Mouse (Mus musculus) left cerebral cortex, postnatal 4 days (tissue): ENCODE results near the gene Zbtb16. TPM values are rescaled to one million over a fixed set of nuclear protein-coding genes. Genes with fewer than 3 reads are reported as not detected.

ENCODE experiments used
- DNase-seq: peaks from one replicate; pipeline ENCODE4 v3.0.0-alpha.2; 2022
- intact Hi-C: fragments of 180-260 bp; cut with DNase I; formaldehyde crosslinking; loops from one replicate; pipeline ENCODE4 v1.15.1; 2025
- total RNA-seq, 2 experiments: library from RNA; stranded (reverse); gene quantifications; 2 replicates each; pipeline ENCODE4 v1.2.3; 2021

The Zbtb16 gene
- total RNA-seq, 2 experiments from 2014 or later: 28.9 to 29.6 TPM

GRCm38 (mm10) chr9:48719619-48720018 lies 116.4 kb downstream of the Zbtb16 start:
- DNase-seq: no peak
- intact Hi-C loops: no loop called here

GRCm38 (mm10) chr9:48716549-48716948 lies 119.5 kb downstream of the Zbtb16 start:
- intact Hi-C loops: no loop called here
- no peak for DNase-seq

GRCm38 (mm10) chr9:48715042-48715441 lies 121.0 kb downstream of the Zbtb16 start:
- intact Hi-C loops: no loop called here
- DNase-seq: no peak

GRCm38 (mm10) chr9:48713779-48714178 lies 122.2 kb downstream of the Zbtb16 start:
- intact Hi-C loops: no loop called here

GRCm38 (mm10) chr9:48712985-48713765 lies 122.8 kb downstream of the Zbtb16 start:
- DNase-seq: no peak
- intact Hi-C loops: no loop called here

More at GRCm38 (mm10) chr9:48713779-48714178, 122.2 kb downstream of the Zbtb16 start:
- no peak for DNase-seq

GRCm38 (mm10) chr9:48711826-48712225 lies 124.2 kb downstream of the Zbtb16 start:
- no peak for DNase-seq
- intact Hi-C loops: no loop called here

GRCm38 (mm10) chr9:48711296-48711781 lies 124.7 kb downstream of the Zbtb16 start:
- intact Hi-C loops: no loop called here
- peak; percentile 19 for DNase-seq

- peak; percentile 27 for DNase-seq
- intact Hi-C loops: no loop called here
These were observed 125.4 kb downstream of the Zbtb16 start for GRCm38 (mm10) chr9:48710355-48711295.

- intact Hi-C loops: no loop called here
- no peak for DNase-seq
These were observed 128.2 kb downstream of the Zbtb16 start for GRCm38 (mm10) chr9:48707824-48708229.

- intact Hi-C loops: no loop called here
- DNase-seq: peak; percentile 24
These were observed 128.7 kb downstream of the Zbtb16 start for GRCm38 (mm10) chr9:48707134-48707823.

GRCm38 (mm10) chr9:48701296-48701695 lies 134.7 kb downstream of the Zbtb16 start:
- DNase-seq: no peak
- intact Hi-C loops: no loop called here

- intact Hi-C loops: no loop called here
- no peak for DNase-seq
These were observed 135.2 kb downstream of the Zbtb16 start for GRCm38 (mm10) chr9:48700871-48701270.

GRCm38 (mm10) chr9:48697470-48697815 lies 138.6 kb downstream of the Zbtb16 start:
- intact Hi-C loops: no loop called here
- DNase-seq: no peak

GRCm38 (mm10) chr9:48696731-48697469 lies 139.1 kb downstream of the Zbtb16 start:
- intact Hi-C loops: no loop called here

GRCm38 (mm10) chr9:48696330-48696729 lies 139.7 kb downstream of the Zbtb16 start:
- DNase-seq: no peak
- intact Hi-C loops: no loop called here

More at GRCm38 (mm10) chr9:48696731-48697469, 139.1 kb downstream of the Zbtb16 start:
- no peak for DNase-seq

- intact Hi-C loops: no loop called here
- DNase-seq: no peak
These were observed 140.2 kb downstream of the Zbtb16 start for GRCm38 (mm10) chr9:48695796-48696195.

GRCm38 (mm10) chr9:48694616-48695061 lies 141.4 kb downstream of the Zbtb16 start:
- intact Hi-C loops: no loop called here
- no peak for DNase-seq

- intact Hi-C loops: no loop called here
- DNase-seq: no peak
These were observed 142.3 kb downstream of the Zbtb16 start for GRCm38 (mm10) chr9:48693696-48694095.

- intact Hi-C loops: no loop called here
- DNase-seq: no peak
These were observed 146.4 kb downstream of the Zbtb16 start for GRCm38 (mm10) chr9:48689718-48689980.
